Mouse (Mus musculus) midbrain, postnatal 0 days (tissue): ENCODE measurements around the gene Wfdc3. TPM values are rescaled to one million over a fixed set of nuclear protein-coding genes. Genes with fewer than 3 reads are reported as not detected.

ENCODE experiments used
- ATAC-seq: fragments of 200-750 bp; cut with Nextera tagmentation; 2 replicates; pipeline ENCODE4 v1.8.0; 2017; ENCODE audit warnings: moderate number of reproducible peaks, mild to moderate bottlenecking, moderate TSS enrichment, moderate library complexity; ENCODE audit not compliant: low FRiP score
- DNase-seq: peaks from one replicate; pipeline ENCODE4 v3.0.0-alpha.2; 2015; ENCODE audit warnings: low spot score
- H3K27ac ChIP-seq: fragments of 300-500 bp; sonication (generic); 2 replicates; pipeline ENCODE4 v1.5.1; 2014; ENCODE audit warnings: low read depth, mild to moderate bottlenecking, low read length, mixed read lengths
- H3K27me3 ChIP-seq: fragments of 300-500 bp; sonication (generic); 2 replicates; pipeline ENCODE4 v1.6.1; 2014; ENCODE audit warnings: low read length, control low read depth, mixed read lengths; ENCODE audit not compliant: insufficient read depth
- H3K36me3 ChIP-seq: fragments of 300-500 bp; sonication (generic); 2 replicates; pipeline ENCODE4 v1.6.1; 2014; ENCODE audit warnings: low read length, control low read depth, mixed read lengths; ENCODE audit not compliant: insufficient read depth
- H3K4me1 ChIP-seq: fragments of 300-500 bp; sonication (generic); 2 replicates; pipeline ENCODE4 v1.6.1; 2014; ENCODE audit warnings: mild to moderate bottlenecking, control low read depth, antibody characterized with exemption, low read length, mixed read lengths; ENCODE audit not compliant: insufficient read depth
- H3K4me2 ChIP-seq: fragments of 300-500 bp; sonication (generic); 2 replicates; pipeline ENCODE4 v1.6.1; 2014; ENCODE audit warnings: low read depth, mild to moderate bottlenecking, low read length, mixed read lengths; ENCODE audit not compliant: poor library complexity, severe bottlenecking
- H3K4me3 ChIP-seq: fragments of 300-500 bp; sonication (generic); 2 replicates; pipeline ENCODE4 v1.5.1; 2014; ENCODE audit warnings: low read depth, mild to moderate bottlenecking, low read length, moderate library complexity
- H3K9ac ChIP-seq: fragments of 300-500 bp; sonication (generic); replicated peaks from 2 replicates; pipeline ENCODE4 v1.6.1; 2014; ENCODE audit warnings: mild to moderate bottlenecking, low read length, moderate library complexity, mixed read lengths; ENCODE audit not compliant: poor library complexity, severe bottlenecking
- H3K9me3 ChIP-seq: fragments of 300-500 bp; sonication (generic); 2 replicates; pipeline ENCODE4 v1.6.1; 2016; ENCODE audit warnings: low read length, control low read depth
- CTCF ChIP-seq: IDR thresholded peaks from 2 replicates; pipeline ENCODE4 v1.5.1; 2016; ENCODE audit warnings: antibody characterized with exemption, mild to moderate bottlenecking
- WGBS: fragments of 180-500 bp; shearing (Covaris S2); extraction: QIAGEN DNeasy Blood & Tissue Kit; methylation state at CpG from one replicate; pipeline ENCODE4 v1.1.7; 2014; 5-methylcytosine and 5-hydroxymethylcytosine counted together
- polyA plus RNA-seq: library from polyadenylated mRNA; unstranded; fragments of >200 nt; fragmentation: Nextera tagmentation; extraction: Ambion mirVana; gene quantifications from 2 replicates; pipeline ENCODE4 v1.2.1, GENCODE M21; 2015
- total RNA-seq: library from RNA; depleted of rRNA; stranded (reverse); fragments of >200 nt; gene quantifications from 2 replicates; pipeline ENCODE4 v1.2.3, GENCODE M21; 2014

Wfdc3 gene
- total and polyA plus RNA-seq, 2 experiments from 2014 or later = 0.16 to 0.60 TPM

DNA sequence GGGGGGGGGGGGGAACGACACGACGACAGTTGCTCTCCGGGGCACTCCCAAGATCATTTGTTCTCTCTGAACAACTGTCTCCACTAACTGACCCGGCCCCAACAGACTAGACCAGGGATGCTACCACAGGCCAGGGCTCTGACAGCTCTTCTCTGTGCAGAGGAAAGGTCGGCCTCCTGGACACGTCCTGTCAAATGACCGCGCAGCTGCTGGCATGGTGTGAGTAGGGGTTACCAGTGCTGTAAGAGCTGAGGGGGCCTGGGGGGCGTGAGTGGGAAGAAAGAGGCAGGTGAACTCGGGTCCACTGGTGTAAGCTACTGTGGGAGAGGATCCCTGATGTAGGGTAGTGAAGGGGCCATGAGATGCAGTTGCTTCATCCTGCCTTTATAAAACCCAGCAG is 12.1 kb upstream of the Wfdc3 start:
- ATAC-seq = no peak
- Histone ChIP-seq H3K9me3 (no peaks in the 10 kb centered on the region), H3K4me2 (no peak overlapping the region), H3K27me3 (no peaks in the 10 kb centered on the region), H3K27ac (no peak overlapping the region), H3K36me3 (peaks cover 63% of the 10 kb centered on the region), H3K9ac (no peak overlapping the region), H3K4me3 (no peak overlapping the region), H3K4me1 (no peaks in the 10 kb centered on the region)
- no peak for TF ChIP-seq CTCF
- DNase-seq = no peak
- WGBS = 93% methylated on average over 10 of the region's 11 CpGs

DNA sequence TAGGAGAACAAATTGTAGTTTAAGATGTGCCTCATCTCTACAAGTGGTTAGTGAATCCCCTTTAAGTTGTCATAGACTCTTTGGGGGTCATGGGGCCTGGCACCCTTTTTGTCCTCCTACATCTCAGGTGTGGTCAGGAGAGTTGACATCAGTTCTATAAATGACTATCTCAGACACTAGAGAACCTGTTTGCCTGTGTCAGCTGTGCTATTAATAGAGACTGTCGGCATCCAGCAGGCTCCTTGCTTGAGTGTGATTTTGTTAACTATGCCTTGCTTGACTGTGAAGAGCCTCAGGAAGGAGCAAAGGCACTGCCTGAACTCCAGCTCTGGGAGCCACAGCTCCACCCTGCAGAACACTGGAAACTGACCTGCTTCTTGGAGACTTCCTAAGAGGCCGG is 9.1 kb upstream of the Wfdc3 start:
- Histone ChIP-seq H3K4me3 (no peak overlapping the region), H3K9ac (no peak overlapping the region), H3K9me3 (no peaks in the 10 kb centered on the region), H3K36me3 (peaks cover 57% of the 10 kb centered on the region), H3K4me1 (no peaks in the 10 kb centered on the region), H3K27me3 (no peaks in the 10 kb centered on the region), H3K27ac (no peak overlapping the region), H3K4me2 (no peak overlapping the region)
- TF ChIP-seq CTCF = no peak
- ATAC-seq (no peak), DNase-seq (no peak)
- WGBS = 97% methylated on average over 2 of the region's 2 CpGs

DNA sequence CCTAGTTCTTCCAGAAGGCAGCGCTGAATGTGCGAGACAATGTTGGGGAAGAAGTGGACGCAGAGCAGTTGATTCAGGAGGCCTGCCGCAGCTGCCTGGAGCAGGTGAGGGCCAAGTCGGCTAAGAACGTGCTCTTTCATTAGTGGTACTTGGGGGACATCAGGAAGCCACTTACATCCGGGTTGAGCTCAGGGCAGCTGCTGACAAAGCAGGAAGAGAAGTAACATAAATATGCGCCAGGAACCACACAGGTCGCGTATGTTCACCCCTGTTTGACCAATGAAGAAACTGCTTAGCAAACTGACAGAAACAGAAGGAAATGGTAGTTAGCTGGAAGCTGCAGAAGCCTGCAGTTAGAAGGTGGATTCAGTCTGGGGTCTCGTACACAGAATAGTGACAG is 8.4 kb upstream of the Wfdc3 start:
- no peak overlapping the region for H3K27ac ChIP-seq
- peaks cover 57% of the 10 kb centered on the region for H3K36me3 ChIP-seq
- no peak for ATAC-seq
- DNase-seq = no peak
- H3K4me2 ChIP-seq = no peak overlapping the region
- H3K27me3 ChIP-seq = no peaks in the 10 kb centered on the region
- WGBS = 92% methylated on average over 11 of the region's 11 CpGs
- no peak for TF ChIP-seq CTCF
- H3K9ac ChIP-seq = no peak overlapping the region
- no peaks in the 10 kb centered on the region for H3K9me3 ChIP-seq
- no peaks in the 10 kb centered on the region for H3K4me1 ChIP-seq
- no peak overlapping the region for H3K4me3 ChIP-seq

DNA sequence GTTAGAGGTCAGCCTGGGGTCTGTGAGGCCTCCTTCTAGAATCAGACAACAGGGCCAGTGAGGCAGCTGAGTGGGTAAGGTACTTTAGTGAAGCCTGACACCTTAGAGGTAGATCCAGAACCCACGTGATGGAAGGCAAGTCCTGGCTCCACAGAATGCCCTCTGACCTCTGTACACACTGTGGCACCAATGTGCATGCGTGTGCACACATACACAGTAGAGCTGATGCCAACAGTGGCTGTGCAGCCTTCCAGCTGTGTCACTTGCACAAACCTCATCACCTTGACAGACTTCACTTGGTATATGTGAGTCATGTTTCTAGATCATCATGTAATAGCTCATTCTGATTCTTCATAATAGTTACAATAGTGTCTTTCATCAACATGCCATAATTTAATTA is 6.7 kb upstream of the Wfdc3 start:
- ATAC-seq = no peak
- H3K36me3 ChIP-seq = peaks cover 50% of the 10 kb centered on the region
- 94% methylated on average over 2 of the region's 2 CpGs for WGBS

DNA sequence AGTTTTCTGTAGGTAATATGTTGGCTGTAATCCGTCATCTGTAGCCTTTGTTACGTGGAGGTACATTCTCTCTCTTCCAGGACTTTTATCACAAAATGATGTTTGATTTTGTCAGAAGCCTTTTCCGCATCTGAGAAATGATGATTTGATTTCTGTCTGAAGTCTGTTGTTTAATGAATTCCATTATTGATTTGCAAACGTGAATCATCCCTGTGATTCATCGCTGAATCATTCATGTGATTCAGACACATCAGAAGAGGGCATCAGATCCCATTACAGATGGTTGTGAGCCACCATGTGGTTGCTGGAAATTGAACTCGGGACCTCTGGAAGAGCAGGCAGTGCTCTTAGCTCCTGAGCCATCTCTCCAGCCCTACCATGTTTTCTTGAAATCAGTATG is 3.3 kb upstream of the Wfdc3 start:
- no peak overlapping the region for H3K9ac ChIP-seq
- no peak overlapping the region for H3K4me3 ChIP-seq
- no peaks in the 10 kb centered on the region for H3K27me3 ChIP-seq
- WGBS = 89% methylated on average over 6 of the region's 6 CpGs
- no peak overlapping the region for H3K27ac ChIP-seq
- no peaks in the 10 kb centered on the region for H3K9me3 ChIP-seq
- no peak overlapping the region for H3K4me2 ChIP-seq
- ATAC-seq (no peak), DNase-seq (no peak)
- H3K36me3 ChIP-seq = peaks cover 18% of the 10 kb centered on the region
- H3K4me1 ChIP-seq = peaks cover 9% of the 10 kb centered on the region; the same call in 1 of the 2 replicates
- TF ChIP-seq CTCF = no peak

More for the DNA sequence above, 6.7 kb upstream of the Wfdc3 start:
- Histone ChIP-seq H3K9ac (no peak overlapping the region), H3K9me3 (no peaks in the 10 kb centered on the region), H3K4me1 (no peaks in the 10 kb centered on the region), H3K4me3 (no peak overlapping the region), H3K27ac (no peak overlapping the region), H3K4me2 (no peak overlapping the region), H3K27me3 (no peaks in the 10 kb centered on the region)
- DNase-seq = no peak
- TF ChIP-seq CTCF = no peak

DNA sequence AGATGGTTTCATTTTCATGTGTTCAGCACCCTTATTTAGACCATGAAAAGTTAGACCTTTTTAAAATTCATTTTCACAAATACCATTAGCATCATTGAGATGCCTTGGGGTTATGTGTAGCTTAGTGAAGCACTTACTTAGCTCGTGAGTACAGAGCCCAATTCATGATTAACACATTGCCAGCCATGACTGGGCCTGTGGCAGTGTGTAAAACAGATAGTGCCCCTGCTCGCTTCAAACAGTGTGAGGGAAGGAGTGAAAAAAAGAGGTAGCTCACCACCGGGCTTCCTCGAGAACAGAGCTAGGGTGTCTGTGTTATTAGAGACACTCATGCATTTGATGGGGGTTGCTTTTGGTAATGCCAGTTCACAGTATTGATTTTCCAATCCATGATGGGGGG is 2.5 kb upstream of the Wfdc3 start:
- peaks cover 14% of the 10 kb centered on the region; the same call in 1 of the 2 replicates for H3K36me3 ChIP-seq
- H3K27ac ChIP-seq = no peak overlapping the region
- no peak for TF ChIP-seq CTCF
- no peaks in the 10 kb centered on the region; the same call in 1 of the 2 replicates for H3K27me3 ChIP-seq
- no peaks in the 10 kb centered on the region for H3K9me3 ChIP-seq
- H3K9ac ChIP-seq = no peak overlapping the region
- ATAC-seq (no peak), DNase-seq (no peak)
- H3K4me3 ChIP-seq = no peak overlapping the region
- H3K4me1 ChIP-seq = peaks cover 9% of the 10 kb centered on the region; the same call in 1 of the 2 replicates
- WGBS = 87% methylated on average over 4 of the region's 4 CpGs
- no peak overlapping the region for H3K4me2 ChIP-seq
